Mouse (Mus musculus) induced T-regulatory cell, adult 2 months (primary cell): ENCODE measurements around the gene Tmem202.
A peak's percentile ranks its signal among the peaks of the same experiment; 100 is the strongest.

Experiments
- DNase-seq: peaks from one replicate; pipeline ENCODE4 v3.0.0-alpha.2; 2012; ENCODE audit warnings: low read depth

Gene Tmem202

DNA sequence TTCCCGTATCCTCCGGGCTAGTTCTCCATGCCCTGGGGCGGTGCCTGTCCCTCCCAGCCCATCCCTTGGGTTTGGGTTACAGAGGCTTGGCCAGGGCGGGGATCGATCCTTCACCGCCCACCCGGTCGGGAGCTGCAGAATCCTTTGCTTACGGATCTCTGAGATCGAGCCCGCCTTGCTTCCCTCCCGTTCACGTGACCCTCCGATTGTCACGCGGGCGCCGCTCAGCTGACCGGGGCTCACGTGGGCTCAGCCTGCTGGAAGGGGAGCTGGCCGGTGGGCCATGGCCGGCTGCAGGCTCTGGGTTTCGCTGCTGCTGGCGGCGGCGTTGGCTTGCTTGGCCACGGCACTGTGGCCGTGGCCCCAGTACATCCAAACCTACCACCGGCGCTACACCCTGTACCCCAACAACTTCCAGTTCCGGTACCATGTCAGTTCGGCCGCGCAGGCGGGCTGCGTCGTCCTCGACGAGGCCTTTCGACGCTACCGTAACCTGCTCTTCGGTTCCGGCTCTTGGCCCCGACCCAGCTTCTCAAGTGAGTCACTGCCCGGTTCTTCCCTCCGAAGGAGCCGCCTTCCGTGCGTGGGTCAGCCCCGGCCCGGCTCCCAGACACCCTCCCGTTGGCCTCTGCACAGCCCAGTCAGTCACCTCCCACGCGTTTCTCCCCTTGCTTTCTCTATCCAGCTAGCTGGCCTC, at the start of gene Tmem202, which contains the start of gene Hexa:
TSS of gene Tmem202 (minus strand) at position 407 of the 697 bp plus-strand sequence.
TSS of gene Hexa (plus strand) at position 100 of the 697 bp plus-strand sequence.
- DNase-seq = peak; percentile 74

DNA sequence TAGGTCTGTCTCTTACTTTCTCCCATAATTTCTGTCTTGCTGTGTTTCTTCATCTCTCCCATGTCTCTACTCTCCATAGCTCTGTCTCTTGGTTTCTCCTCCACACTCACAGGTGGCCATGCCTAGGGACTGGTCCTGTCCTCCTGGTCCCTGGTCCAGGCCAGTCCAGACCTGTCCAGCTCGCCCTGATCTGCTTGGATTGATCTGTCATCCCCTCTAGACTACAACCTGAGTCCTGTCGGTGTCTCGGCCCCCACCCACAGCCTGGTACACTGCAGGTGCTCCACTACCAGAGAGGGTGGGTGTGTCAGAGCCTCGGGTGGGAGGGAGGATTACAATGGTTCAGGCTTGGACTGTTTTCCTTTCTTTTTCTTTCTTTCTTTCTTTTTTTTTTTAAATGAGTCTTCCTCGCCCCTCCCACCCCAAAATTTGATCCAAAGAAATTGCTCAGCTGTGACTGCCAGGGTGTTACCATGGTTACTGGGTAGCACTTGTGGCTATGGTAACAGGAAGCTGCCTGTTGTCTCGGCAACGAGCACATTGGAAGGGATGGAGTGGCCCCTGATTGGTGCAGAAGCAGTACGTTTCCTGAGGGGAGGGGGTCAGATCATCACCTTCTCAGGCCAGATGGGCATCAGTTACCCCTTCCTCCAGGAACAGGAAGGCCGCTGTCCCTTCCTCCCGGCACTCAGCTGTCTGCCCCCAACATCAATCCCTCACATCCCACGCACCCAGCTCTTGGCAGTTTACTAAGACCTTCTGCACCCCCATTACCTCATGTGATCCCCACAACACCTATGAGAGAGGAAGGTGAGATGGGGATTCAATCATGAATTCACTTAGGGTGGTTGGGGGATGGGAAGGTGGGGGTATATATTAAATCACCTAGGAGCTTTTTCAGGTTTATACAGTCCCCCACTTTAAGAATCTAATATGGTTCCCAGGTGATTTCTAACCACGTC, 49.3 kb upstream of the Tmem202 start:
- DNase-seq = peak; percentile 31

DNA sequence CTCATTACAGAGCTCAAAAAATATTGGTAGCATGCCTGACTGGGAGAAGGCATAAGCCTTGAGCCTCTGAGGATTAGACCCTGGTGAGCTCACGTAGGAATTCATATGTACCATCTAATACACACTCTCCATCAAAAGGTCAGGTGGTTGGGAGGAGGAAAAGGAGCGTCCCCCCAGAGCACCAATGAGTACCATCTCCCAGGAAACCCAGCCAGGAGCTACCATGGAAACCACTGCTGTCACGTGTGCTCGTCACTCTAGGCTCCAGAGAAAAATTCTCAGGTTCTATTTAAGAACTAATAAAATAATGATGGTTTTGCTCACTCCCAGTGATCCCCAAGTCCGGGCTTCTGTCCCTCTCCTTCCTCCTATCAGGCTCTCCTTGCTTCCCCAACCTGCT, 48.6 kb upstream of the Tmem202 start:
- DNase-seq = no peak

DNA sequence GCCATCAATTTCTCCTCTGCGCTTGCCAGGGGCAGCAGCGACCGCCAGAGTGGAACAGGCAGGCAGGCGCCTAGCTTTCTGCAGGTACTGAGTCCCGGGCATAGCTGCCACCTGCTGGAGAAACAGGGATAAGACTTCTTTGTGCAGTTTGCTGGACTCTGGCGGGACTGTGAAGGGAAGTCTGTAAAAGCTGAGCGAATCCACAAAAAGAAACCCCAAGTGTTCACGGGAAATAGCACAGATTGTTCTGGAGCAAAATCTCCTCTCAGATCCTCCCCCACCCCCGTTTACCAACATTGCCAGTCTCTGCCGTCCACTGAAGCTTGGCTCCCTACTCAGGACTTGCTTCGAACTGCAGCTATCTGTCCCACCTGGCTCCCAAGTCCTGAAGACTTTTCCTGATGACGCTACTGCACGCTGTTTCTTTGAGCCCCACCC, 45.2 kb upstream of the Tmem202 start:
- DNase-seq = peak; percentile 72

DNA sequence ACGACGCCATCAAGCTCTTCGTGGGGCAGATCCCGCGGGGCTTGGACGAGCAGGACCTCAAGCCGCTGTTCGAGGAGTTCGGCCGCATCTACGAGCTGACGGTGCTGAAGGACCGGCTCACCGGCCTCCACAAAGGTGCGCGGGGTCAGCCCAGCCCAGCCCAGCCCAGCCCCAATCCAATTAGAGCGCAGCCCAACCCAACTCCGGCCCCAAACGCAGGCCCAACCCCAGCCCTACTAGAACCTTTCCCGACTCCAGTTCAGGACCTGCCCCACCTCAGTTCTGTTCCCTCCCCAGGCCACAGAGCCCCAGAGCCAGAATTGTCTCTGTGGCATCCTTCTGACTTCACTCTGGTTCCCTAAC, 38.8 kb upstream of the Tmem202 start:
- no peak for DNase-seq

DNA sequence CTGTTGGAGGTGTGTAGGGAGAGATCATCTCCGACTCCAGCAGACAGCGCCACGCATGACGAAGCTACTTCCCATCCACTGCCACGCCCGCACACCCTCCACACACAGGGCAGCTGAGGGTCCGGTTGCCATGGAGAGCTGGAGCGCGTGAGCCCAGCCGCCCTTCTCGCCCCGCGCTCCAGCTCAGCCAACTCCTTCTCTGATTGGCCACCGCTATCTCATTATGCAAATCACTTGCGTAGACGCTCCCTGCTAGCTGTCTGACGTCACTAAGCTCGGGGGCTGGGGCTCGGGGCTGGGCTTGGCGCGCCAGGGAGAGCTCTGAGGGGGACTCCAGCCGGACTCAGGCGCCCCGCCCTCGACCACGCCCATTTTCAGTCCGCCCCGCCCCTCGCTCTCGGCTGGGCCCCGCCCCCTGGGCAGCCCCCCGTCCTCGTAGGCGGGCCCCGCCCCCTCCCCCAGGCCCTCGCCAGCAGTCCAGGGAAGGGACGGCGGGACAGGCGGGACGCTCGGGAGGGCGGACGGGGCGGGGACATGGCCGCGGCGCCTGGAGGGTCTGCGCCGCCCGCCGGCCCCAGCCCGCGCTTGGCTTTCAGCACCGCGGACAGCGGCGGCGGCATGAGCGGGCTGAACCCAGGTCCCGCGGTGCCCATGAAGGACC, 38.3 kb upstream of the Tmem202 start, which contains the start of gene Celf6:
TSS of gene Celf6 (plus strand) at position 74 of the 661 bp plus-strand sequence.
- peak; percentile 81 for DNase-seq

DNA sequence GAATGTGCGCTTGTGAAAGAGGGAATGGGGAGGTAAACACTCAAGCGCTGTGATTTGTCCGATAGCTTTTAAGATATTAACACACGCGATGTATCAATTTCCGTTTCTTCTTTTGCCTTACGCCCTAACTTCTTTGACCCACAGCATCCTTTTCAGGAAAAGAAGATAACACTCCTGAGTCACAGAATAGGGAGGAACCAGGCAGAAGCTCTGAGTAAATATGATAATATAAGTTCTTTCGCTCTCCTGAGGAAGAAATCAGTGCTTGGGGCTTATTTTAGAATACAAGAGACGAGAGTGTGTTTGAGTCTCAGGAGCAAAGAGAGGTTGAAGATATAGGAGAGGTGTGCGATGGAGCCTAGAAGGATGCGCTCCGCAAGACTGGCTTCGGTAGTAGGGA, 37.8 kb upstream of the Tmem202 start:
- no peak for DNase-seq

DNA sequence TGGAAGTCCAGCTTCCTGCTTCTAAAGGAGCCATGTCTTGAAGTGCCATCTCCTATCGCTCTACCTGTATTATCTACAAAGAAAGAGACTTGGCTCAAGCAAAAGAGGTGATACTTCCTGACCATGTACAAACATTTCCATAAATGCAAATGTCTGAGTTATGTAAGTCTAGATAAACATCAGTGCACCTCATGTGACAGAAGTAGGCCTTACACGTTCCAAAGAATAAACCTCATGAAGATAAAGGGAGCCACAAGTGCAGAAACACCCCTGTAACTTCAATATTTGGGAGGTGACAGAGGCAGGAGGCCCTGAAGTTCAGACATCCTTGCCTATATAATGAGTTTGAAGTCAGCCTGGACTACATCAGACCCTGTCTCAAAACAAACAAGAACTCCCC, 32.2 kb upstream of the Tmem202 start:
- DNase-seq = no peak

DNA sequence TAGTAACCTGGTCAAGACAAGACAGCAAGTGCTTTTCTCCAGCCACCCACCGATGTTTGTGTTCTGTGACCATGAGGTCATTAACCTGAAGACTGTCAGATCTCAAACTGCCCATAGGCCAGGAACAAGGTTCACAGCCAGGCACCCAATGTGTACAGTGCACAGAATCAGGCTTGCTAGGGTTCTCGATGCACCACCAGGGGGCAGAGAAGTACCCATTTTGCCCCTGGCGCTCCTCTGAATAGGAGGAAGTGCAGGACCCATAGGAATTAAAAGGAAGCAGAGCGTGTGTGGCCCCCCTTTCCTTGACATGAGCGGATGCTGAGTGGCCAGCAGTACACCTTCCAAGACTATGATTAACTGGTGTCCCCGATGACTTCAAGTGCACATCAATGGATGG, 27.5 kb upstream of the Tmem202 start:
- DNase-seq = peak; percentile 72

DNA sequence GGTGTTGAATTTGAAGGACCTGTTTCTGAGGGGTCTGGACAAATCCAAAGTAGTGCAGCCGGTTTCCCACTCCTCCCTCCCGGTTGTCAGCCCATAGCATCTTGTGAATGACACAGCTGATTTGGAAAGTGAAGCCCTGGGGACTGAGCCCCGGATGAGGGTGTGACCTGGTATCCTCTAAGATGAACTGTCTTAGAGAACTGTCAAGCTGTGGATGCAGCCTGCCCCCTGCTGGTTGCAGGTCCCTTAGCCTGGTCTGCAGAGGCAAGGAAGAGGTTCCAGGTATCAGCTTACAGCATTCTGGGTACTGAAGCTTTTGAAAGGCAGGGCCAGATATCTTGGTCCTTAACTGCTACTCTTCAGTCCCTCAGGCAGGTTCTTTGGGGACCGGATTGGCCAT, 26.0 kb upstream of the Tmem202 start:
- peak; percentile 83 for DNase-seq

DNA sequence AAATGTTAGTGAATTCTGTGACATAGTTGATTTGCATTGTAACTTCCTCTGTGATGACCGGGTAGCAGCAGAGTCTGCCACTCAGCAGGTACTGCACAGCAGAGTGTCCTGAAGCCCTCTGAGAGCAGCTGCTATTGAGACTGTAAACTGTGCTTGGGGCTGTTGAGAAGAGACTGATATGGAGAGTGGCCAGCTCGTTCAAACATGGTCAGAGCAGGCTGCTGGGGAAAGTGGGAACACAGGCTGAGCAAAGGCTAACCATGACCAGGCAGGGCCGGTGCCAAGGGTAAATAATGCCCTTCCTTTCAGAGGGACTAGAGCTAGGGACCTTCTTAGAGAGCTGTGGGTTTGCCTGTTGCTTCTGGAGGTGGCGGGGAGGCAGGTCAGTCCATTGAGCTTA, 14.1 kb upstream of the Tmem202 start:
- no peak for DNase-seq

DNA sequence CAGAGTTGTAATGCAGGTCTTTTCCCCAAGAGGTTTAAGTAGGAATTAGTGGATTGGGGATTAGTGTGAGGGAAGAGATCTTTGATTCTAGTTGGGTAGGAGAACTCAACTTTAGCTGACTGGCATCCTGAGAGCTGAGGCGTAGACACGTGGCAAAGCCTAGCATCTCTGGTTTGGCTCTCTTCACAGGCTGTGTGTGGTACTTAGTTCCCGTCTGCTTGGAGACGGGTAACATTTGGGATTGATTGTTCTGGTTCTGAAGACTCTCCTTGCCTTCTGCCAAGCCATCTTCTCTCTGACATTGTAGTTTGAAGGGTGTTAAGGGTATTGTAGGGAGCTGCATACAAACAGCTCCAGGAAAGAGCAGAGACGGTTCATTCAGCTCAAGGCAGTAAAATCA, 13.0 kb upstream of the Tmem202 start:
- DNase-seq = no peak

DNA sequence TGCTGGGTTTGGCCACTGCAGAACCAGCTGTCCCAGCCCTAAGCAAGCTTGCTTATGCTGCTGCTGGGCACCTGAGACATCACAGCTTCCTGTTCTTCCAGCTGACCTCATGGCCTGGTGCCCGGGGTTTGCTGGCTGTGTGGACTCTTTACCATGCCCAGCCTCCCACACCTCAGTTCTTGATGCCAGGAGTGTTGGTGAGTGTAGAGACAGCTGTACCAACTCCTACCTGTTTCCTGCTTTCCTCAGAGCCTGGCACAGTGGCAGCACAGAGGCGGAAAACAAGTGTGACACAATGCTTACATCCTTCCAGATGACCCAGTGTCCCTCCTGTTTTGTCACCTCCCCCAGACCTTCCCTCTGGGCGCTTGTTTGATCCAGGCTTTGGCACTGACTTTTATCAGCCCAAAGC, 12.0 kb upstream of the Tmem202 start:
- DNase-seq = no peak

DNA sequence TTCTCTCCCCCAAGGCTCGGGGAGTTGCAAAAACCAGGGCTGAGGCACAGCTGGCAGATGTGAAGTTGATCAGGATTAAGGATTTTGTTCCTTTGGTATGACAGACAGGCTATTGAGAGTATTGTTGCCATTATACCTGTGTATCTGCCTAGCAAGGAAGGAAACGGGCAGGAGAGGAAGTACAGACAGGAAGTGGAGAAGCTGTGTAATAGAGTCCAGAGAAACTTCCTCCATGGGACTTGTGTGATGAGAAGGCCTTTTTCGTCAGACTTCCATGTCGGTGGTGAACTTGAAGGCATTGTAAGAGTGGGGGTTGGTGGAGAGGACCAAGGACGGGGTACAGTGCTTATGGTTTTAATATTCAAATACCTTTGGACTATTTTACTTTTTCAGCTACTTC, 11.4 kb upstream of the Tmem202 start:
- DNase-seq = no peak

DNA sequence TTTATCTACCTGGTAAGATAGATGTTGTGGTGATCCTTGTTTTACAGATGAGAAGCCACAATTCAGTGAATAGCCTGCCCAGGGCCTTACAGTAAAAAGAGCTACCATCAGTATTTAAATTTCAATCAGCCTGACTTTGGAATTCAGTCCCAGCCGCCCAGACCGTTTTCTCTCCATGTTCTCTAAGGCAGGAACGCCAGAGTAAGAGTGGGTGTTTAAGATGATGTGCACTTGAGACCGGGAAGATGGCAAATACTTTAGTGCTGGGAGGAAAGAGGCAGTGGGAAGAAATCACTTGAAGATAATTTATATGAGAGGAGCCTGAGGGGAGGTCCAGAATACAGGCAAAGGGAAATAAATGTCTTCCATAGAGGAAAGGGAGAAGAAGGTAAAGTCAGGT, 10.4 kb upstream of the Tmem202 start:
- DNase-seq = no peak

DNA sequence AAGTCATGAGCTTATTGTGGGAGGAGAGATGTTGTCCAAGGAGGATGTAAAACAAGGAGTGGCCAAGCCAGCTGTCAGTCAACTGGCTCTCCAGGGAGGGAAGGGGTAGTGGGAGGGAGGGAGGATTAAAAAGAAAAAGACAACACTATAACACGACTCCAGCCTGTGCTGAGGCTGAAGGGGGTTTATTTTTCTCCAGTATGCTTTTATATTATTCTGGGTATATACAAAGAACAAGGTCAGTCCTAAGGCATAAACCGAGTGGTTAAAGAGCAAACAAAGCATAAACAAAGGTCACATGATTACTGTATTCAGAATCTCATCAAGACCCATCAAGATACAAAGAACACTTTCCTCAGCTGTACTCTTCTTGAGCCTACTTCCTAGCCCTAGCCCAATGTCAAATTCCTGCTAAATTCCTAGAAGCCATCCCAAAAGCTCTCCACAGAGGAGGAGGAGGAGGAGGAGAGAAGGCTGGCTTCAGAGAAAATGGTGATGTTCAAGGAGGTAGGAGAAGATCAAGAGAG, 9.4 kb upstream of the Tmem202 start:
- no peak for DNase-seq

DNA sequence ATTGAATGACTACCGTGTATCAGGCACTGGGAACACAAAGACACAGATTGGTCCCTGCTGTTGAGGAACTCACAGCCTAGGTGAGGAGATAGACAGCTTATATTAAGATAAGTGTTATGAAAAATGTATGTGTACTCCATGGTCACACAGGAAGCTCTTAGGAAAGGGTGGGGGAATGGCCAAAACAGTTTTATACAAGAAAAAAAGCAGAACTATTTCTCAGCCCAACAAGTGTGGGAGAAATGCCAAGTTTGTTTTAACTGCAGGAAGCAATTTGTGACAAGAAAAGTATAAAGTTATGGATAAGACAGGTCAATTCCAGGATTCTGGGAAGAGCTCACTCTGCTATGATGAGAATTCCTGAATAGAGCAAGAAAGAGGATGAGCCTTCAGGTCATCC, 8.2 kb upstream of the Tmem202 start:
- no peak for DNase-seq

DNA sequence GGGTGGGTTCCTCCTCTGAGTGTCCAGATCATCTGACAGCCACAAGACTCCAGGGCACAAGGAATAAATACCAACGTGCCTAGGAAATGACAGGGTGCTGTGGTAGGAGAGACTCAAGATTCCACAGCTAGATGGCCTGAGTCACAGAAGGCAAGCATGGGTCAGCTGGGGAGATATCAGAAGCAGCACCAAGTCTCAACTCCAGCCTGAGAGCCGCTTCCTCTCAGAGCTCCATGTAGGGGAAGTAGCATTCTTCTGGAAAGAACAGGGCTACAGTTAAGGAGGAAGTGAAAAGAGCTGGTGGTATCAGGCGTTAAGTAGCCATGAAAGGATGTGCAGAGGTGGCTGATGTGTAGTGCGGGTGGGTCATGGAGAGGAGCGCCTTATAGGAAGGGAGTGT, 5.1 kb upstream of the Tmem202 start:
- DNase-seq = no peak

DNA sequence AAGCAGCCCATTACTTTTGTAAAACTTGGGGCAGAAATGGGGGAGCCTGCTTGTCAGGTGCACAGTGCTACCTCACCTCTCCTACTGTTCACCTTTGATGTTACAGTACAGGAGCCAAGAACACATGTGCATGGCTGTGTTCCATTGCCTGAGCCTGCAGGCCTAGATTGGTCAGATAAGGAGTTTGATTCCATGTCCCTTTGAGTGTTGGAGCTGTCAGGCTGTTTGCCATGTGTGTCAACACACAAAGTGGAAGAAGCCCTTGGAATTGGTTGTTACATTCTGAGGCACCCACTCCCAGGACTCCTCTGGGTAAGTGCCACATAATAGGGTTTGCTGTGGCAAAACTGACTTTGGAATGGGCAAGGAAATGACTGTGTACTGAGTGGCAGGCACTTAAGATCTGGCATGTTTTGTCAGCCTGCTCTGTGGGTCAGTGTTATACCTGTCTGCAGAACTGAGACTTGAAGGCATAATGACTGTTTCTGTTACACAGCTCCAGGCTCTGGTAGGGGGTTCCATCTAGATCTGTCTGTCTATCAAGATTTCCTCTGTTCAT, 3.2 kb upstream of the Tmem202 start:
- no peak for DNase-seq

DNA sequence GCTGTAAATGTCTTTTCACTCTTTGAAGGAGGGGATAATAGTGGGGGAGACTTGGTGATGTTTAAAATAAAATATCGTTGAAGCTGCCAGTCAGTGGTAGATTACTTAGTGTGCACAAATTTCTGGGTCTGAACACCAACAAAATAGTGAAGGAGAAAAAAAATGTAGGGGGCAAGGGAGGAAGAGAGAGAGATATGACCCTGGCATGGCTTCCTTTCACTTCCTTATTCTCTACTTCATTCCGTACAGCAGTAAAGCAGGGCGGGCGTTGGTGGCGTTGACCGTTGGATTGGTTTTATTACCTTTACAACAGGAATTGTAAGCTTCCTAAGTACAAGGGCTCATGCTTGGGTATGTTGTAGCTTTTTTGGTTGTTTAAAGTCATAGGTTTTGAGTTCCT, 2.0 kb upstream of the Tmem202 start:
- no peak for DNase-seq

DNA sequence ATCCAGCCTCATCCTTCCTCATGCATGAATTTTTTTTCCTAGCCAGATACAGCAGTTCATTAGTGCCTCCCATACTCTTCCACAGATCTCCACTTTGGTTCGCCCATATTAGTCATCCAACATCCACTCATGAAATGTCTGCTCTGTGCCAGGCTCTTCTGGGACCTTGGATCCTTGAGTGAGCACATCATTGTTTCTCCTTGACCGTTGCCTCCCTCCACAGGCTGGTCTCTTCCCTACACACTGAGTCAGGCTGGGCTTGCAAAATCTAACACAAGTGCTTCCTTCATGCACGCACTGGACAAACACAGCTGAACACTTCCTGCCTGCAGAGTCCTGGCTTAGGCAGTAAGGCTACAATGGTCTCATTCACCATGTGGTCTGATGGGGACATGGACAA, 2.0 kb downstream of the Tmem202 start:
- DNase-seq = no peak

DNA sequence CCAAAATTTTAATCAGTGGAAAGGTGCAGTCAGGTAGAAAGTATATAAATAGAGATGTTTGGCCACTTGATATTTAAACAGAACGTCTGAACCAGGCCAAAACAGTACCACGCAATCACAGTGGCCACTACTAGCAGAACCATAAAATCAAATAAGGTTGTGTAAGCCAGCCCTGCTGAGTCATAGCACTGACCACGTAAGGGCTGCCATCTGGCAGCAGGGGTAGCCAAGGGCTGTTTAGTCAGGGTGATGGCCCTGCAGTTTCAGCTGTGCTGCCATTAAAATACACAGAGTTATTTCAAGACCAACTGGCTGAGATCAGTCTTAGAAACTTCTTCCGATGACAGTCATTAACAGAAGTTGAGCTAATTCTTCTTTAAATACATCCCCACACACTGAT, 5.8 kb downstream of the Tmem202 start:
- DNase-seq = no peak
